Mouse (Mus musculus) ES-Bruce4 (cell line): Measurements from ENCODE around the gene Prkce. TPM values are rescaled to one million over a fixed set of nuclear protein-coding genes. Genes with fewer than 3 reads are reported as not detected.

Experiments
- H3K27ac ChIP-seq: 2 replicates; pipeline ENCODE4 v1.5.1; 2012; ENCODE audit warnings: low read length, inconsistent platforms; ENCODE audit not compliant: insufficient read depth
- H3K27me3 ChIP-seq: 2 replicates; pipeline ENCODE4 v1.6.1; 2012; ENCODE audit warnings: mild to moderate bottlenecking, low read length, inconsistent platforms; ENCODE audit not compliant: control insufficient read depth, poor library complexity, insufficient read depth, severe bottlenecking
- H3K36me3 ChIP-seq: 2 replicates; pipeline ENCODE4 v1.6.1; 2012; ENCODE audit warnings: inconsistent platforms, mild to moderate bottlenecking, low read length, moderate library complexity; ENCODE audit not compliant: control insufficient read depth, poor library complexity, insufficient read depth, severe bottlenecking
- H3K4me1 ChIP-seq: one replicate; pipeline ENCODE4 v1.8.1; 2011; ENCODE audit warnings: low read length; ENCODE audit not compliant: control insufficient read depth, insufficient read depth
- H3K4me3 ChIP-seq: 2 replicates; pipeline ENCODE4 v1.5.1; 2011; ENCODE audit warnings: low read depth, mild to moderate bottlenecking, low read length
- H3K9ac ChIP-seq: 2 replicates; pipeline ENCODE4 v1.6.1; 2012; ENCODE audit warnings: low read depth, mild to moderate bottlenecking, inconsistent platforms; ENCODE audit not compliant: poor library complexity, severe bottlenecking
- H3K9me3 ChIP-seq: replicated peaks from 2 replicates; pipeline ENCODE4 v1.6.1; 2012; ENCODE audit warnings: mild to moderate bottlenecking, low read length, inconsistent platforms; ENCODE audit not compliant: control insufficient read depth, poor library complexity, insufficient read depth, severe bottlenecking
- CTCF ChIP-seq: IDR thresholded peaks from one replicate; pipeline ENCODE4 v1.8.1; 2011; ENCODE audit warnings: low read depth, low read length
- EP300 ChIP-seq: IDR thresholded peaks from 2 replicates; pipeline ENCODE4 v1.6.1; 2011; ENCODE audit warnings: low read depth, low read length; ENCODE audit not compliant: insufficient read depth
- POLR2A ChIP-seq: IDR thresholded peaks from one replicate; pipeline ENCODE4 v1.8.1; 2011; ENCODE audit warnings: low read length; ENCODE audit not compliant: insufficient read depth
- polyA plus RNA-seq: library from polyadenylated mRNA; stranded (reverse); fragments of >200 nt; gene quantifications from 2 replicates; pipeline ENCODE4 v1.2.4, GENCODE M21; 2011; ENCODE audit warnings: low read depth; ENCODE audit not compliant: missing spikeins, insufficient read depth, insufficient read length

Prkce gene
- polyA plus RNA-seq, 1 experiment, result 4.3 TPM

- Histone ChIP-seq H3K27ac (no peak overlapping the region), H3K36me3 (no peaks in the 10 kb centered on the region), H3K27me3 (no peaks in the 10 kb centered on the region), H3K9me3 (no peaks in the 10 kb centered on the region), H3K9ac (no peak overlapping the region), H3K4me3 (no peak overlapping the region), H3K4me1 (no peaks in the 10 kb centered on the region)
- TF ChIP-seq CTCF (no peak), EP300 (no peak), POLR2A (no peak)
These were observed 324.8 kb downstream of the Prkce start for GRCm38 (mm10) chr17:86492376-86492775.

- no peaks in the 10 kb centered on the region for H3K36me3 ChIP-seq
- no peaks in the 10 kb centered on the region for H3K27me3 ChIP-seq
- no peaks in the 10 kb centered on the region for H3K9me3 ChIP-seq
- H3K4me1 ChIP-seq, result no peaks in the 10 kb centered on the region
- TF ChIP-seq EP300 (no peak), POLR2A (no peak), CTCF (no peak)
- H3K4me3 ChIP-seq, result no peak overlapping the region
- H3K27ac ChIP-seq, result no peak overlapping the region
- H3K9ac ChIP-seq, result no peak overlapping the region
These were observed 326.4 kb downstream of the Prkce start for GRCm38 (mm10) chr17:86493891-86494420.

- no peak overlapping the region for H3K4me3 ChIP-seq
- no peaks in the 10 kb centered on the region for H3K36me3 ChIP-seq
- no peak overlapping the region for H3K9ac ChIP-seq
- no peaks in the 10 kb centered on the region for H3K4me1 ChIP-seq
- H3K27me3 ChIP-seq, result no peaks in the 10 kb centered on the region
- no peak overlapping the region for H3K27ac ChIP-seq
- H3K9me3 ChIP-seq, result no peaks in the 10 kb centered on the region
- TF ChIP-seq EP300, result no peak
- no peak for TF ChIP-seq CTCF
- TF ChIP-seq POLR2A, result no peak
These were observed 326.9 kb downstream of the Prkce start for GRCm38 (mm10) chr17:86494494-86494893.

GRCm38 (mm10) chr17:86494895-86495294 lies 327.3 kb downstream of the Prkce start:
- Histone ChIP-seq H3K27me3 (no peaks in the 10 kb centered on the region), H3K4me1 (no peaks in the 10 kb centered on the region), H3K9ac (no peak overlapping the region), H3K4me3 (no peak overlapping the region), H3K36me3 (no peaks in the 10 kb centered on the region), H3K9me3 (no peaks in the 10 kb centered on the region), H3K27ac (no peak overlapping the region)
- TF ChIP-seq CTCF, result no peak
- TF ChIP-seq POLR2A, result no peak
- TF ChIP-seq EP300, result no peak

GRCm38 (mm10) chr17:86496123-86496771 lies 328.7 kb downstream of the Prkce start:
- H3K36me3 ChIP-seq, result no peaks in the 10 kb centered on the region
- H3K9me3 ChIP-seq, result no peaks in the 10 kb centered on the region
- no peak overlapping the region for H3K4me3 ChIP-seq
- no peak overlapping the region for H3K9ac ChIP-seq
- no peaks in the 10 kb centered on the region for H3K27me3 ChIP-seq
- TF ChIP-seq CTCF, result no peak
- TF ChIP-seq EP300, result no peak
- no peak for TF ChIP-seq POLR2A
- no peaks in the 10 kb centered on the region for H3K4me1 ChIP-seq
- H3K27ac ChIP-seq, result no peak overlapping the region

GRCm38 (mm10) chr17:86497302-86497701 lies 329.7 kb downstream of the Prkce start:
- Histone ChIP-seq H3K4me1 (no peaks in the 10 kb centered on the region), H3K9me3 (no peaks in the 10 kb centered on the region), H3K4me3 (no peak overlapping the region), H3K27ac (no peak overlapping the region), H3K27me3 (no peaks in the 10 kb centered on the region), H3K36me3 (no peaks in the 10 kb centered on the region), H3K9ac (no peak overlapping the region)
- TF ChIP-seq EP300 (no peak), CTCF (no peak), POLR2A (no peak)
